In the genomic region with DNA sequence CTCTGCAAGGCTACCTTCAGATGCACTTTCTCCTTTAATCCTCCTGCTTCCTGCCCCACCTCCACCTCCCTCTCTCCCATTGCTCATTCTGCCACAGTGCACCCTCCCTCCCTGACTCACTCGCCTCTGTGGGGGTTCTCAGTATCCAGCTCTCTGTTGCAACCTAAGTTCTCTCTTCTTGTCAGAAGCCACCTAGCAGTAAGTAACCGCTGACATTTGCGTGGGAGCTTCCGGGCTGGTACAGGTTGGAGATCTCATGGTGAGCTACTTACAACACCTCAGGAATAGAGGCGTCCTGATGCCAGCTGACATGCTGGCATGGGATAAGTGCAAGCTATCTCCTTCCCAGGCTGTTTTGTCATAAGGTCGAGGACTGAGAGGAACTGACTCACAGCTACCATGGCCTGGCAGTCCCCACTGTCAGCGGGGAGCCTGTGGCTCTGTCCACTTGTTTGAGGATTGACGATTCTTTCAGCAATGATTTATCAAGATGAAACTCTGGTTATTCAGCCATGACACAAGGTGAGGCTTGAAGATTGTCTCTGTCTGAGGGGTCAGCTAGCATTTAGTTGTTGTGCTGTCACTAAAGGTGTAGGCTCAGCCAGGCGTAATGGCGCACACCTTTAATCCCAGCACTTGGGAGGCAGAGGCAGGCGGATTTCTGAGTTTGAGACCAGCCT, we compare ENCODE assay signal across 17 mouse cellular contexts. TPM values are rescaled to one million over a fixed set of nuclear protein-coding genes. Genes with fewer than 3 reads are reported as not detected.
DNase-seq lines count a peak whose midpoint lies in the region; TF ChIP-seq lines count a peak whose summit lies in the region.
"Had no signal": no experiment of that assay in that cellular context is flagged by ENCODE, and none has a peak within 500 bp of the region (broad histone marks: within the 10 kb centered on the region; RNA-seq: fewer than 3 reads in every experiment).

No protein-coding gene starts in this region.

- no peak overlapping the region for H3K9ac ChIP-seq in heart, adult 2 months (ENCODE audit: low read depth, low read length)
- H3K9ac ChIP-seq: hindbrain, embryonic 14.5 days; stomach, embryonic 15.5 days had no signal

- H3K9me3 ChIP-seq in megakaryocyte, embryonic 14.5 days, result no peaks in the 10 kb centered on the region
- H3K9me3 ChIP-seq: stomach, embryonic 15.5 days had no signal

- TF ChIP-seq EP300 in heart, adult 2 months (IDR thresholded peaks at IDR 0.05; ENCODE audit: insufficient read depth, low read depth, low read length), result no peak

- H3K4me3 ChIP-seq in megakaryocyte, embryonic 14.5 days (replicated peaks), result peak overlapping the region; percentile 14
- no peak overlapping the region for H3K4me3 ChIP-seq in heart, adult 2 months
- H3K4me3 ChIP-seq: stomach, embryonic 15.5 days had no signal

- 75% methylated on average over 11 of the region's 11 CpGs for WGBS in heart, adult 2 months

- peaks cover 1% of the 10 kb centered on the region for H3K27me3 ChIP-seq in megakaryocyte, embryonic 14.5 days (replicated peaks)
- no peaks in the 10 kb centered on the region for H3K27me3 ChIP-seq in heart, adult 2 months (ENCODE audit: control insufficient read depth, insufficient read depth, low read length)
- H3K27me3 ChIP-seq: stomach, embryonic 15.5 days had no signal

- H3K79me2 ChIP-seq in heart, adult 2 months (replicated peaks; ENCODE audit: control insufficient read depth, insufficient read depth, low read length), result no peaks in the 10 kb centered on the region

- no peak overlapping the region for H3K27ac ChIP-seq in heart, adult 2 months
- H3K27ac ChIP-seq: hindbrain, embryonic 14.5 days; stomach, embryonic 15.5 days had no signal

- H3K36me3 ChIP-seq in megakaryocyte, embryonic 14.5 days (replicated peaks; ENCODE audit: low read length), result no peaks in the 10 kb centered on the region
- no peaks in the 10 kb centered on the region for H3K36me3 ChIP-seq in heart, adult 2 months (ENCODE audit: control insufficient read depth, insufficient read depth, low read length)
- H3K36me3 ChIP-seq: stomach, embryonic 15.5 days had no signal

- no peak for TF ChIP-seq POLR2A in heart, adult 2 months (IDR thresholded peaks at IDR 0.05; ENCODE audit: insufficient read depth, low read depth, low read length)

- DNase-seq in kidney, adult 18-20 months, result peak; percentile 6
- no peak for DNase-seq in kidney, postnatal 10 days
- peak; percentile 76 for DNase-seq in 416B (ENCODE audit: low read depth)
- DNase-seq in adrenal gland, adult 8-10 months, result peak; percentile 72
- no peak for DNase-seq in heart, adult 2 months
- no peak for DNase-seq in thymus, adult 18-20 months
- DNase-seq: cerebellum, postnatal 10 days; heart, postnatal 14 days; layer of hippocampus, adult 9-11 months; lung, adult 18-20 months; lung, postnatal 4 days had no signal

- intact Hi-C loops in heart, adult 2 months (cut with DNase I), result no loop called here

- H3K4me1 ChIP-seq in megakaryocyte, embryonic 14.5 days, result peaks cover 5% of the 10 kb centered on the region; the same call in 1 of the 2 replicates
- H3K4me1 ChIP-seq in heart, adult 2 months (ENCODE audit: control insufficient read depth, insufficient read depth, low read length), result no peaks in the 10 kb centered on the region
- H3K4me1 ChIP-seq: stomach, embryonic 15.5 days had no signal

- TF ChIP-seq CTCF in heart, adult 2 months (IDR thresholded peaks at IDR 0.05), result no peak

RNA-seq across cellular contexts. Expression of a gene that starts 42.0 kb away (rescaled TPM):
- under 1 TPM in 2 of 4 experiments, not detected in 2; 0.45 to 0.77 TPM for total RNA-seq in adrenal gland, adult 8-10 months (2022)
- not detected in 2 replicates for polyA plus RNA-seq in megakaryocyte, embryonic 14.5 days (2012; ENCODE audit: insufficient read depth, low replicate concordance)
- total RNA-seq in heart, adult 2 months (2021), result not detected
- polyA plus RNA-seq in heart, adult 2 months (2012; rRNA removed), result 0.37 TPM in 1 of 2 replicates, not detected in the other
- total RNA-seq: gastrocnemius, adult 8-10 months; heart, postnatal 14 days had no signal
- polyA plus RNA-seq: intestine, postnatal 0 days; neural tube, embryonic 11.5 days had no signal

Comparison
In these comparisons a context has a peak if more than half of its experiments do, and no peak if none do; other contexts are left out.
1. DNase-seq: peak in kidney, adult 18-20 months (single experiment), 416B (single experiment) and adrenal gland, adult 8-10 months (single experiment); none in kidney, postnatal 10 days (single experiment), heart, adult 2 months (0 of 2) and thymus, adult 18-20 months (0 of 2).